Mouse (Mus musculus) cerebellum, adult 8-10 months (tissue): ENCODE measurements around the gene Ugcg.

Source experiments
- DNase-seq: peaks from one replicate; pipeline ENCODE4 v3.0.0; 2022

Gene Ugcg

DNA sequence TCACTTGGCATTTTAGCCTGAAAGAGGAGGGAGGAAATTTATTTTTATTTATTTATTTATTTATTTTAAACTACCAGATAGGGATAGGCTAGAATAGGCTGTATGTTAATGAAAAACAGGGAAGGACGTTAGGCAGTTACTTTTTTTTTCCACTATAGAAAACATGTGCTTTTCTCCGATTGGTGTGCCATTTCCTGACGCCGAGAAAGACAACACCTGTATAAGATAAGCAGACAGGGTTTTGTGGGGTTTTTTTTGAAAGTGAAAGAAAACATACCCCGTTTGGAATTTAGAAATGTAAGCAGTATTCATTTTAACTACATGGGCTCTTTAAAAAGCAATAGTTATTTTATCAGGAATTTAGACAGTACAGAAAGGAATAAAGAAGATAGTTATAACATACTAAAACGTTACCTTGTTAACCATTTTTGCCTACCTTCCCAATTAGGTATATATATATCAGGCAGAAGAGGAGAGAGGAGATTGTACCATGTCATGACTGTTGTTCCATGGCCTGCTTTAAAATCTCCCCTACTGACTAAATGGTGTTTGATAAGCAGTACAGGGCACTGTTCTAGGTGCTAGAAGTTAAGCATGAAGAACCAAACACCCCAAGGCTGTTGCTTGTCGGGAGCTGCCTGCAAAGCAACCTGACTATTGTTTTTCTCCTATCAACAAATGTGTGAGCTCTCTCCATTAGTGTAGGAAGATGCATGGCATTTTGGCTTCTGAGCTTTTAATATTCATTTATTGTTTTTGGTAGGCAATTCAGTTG is 1.8 kb downstream of the Ugcg start:
- DNase-seq = no peak

DNA sequence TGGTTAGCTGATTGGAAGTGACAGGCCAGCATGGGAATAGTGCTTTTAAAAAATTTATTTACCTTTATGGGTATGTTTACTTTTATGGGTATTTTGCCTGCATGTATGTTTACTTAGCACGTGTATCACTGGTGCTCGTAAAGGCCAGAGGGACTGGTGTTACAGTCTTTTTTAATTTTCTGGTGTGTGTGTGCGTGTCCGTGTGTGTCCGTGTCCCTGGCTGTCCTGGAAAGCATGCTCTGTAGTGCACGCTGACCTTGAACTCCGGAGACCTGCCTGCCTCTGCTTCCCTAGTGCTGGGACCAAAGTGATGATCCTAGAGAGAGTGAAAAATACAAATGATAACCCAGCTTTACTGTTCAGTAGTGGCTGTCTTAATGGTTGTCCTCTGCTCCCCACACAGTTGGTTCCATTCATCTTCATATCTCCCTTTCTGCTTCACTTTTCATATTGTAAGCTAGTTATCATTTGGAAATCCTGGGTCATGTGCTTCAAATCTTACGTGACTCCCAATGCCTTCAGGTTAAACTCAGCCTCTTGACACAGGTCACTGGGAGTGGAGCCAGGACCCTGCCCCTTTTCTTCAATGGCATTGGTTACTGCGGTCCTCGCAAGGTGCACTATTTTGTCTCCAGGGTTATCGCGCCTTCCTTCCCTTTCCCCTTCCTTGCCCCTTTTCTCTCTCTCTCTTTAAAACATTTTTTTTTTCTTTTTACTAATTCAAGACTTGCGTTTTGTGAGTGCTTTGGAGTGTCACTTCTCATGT is 5.9 kb downstream of the Ugcg start:
- no peak for DNase-seq

DNA sequence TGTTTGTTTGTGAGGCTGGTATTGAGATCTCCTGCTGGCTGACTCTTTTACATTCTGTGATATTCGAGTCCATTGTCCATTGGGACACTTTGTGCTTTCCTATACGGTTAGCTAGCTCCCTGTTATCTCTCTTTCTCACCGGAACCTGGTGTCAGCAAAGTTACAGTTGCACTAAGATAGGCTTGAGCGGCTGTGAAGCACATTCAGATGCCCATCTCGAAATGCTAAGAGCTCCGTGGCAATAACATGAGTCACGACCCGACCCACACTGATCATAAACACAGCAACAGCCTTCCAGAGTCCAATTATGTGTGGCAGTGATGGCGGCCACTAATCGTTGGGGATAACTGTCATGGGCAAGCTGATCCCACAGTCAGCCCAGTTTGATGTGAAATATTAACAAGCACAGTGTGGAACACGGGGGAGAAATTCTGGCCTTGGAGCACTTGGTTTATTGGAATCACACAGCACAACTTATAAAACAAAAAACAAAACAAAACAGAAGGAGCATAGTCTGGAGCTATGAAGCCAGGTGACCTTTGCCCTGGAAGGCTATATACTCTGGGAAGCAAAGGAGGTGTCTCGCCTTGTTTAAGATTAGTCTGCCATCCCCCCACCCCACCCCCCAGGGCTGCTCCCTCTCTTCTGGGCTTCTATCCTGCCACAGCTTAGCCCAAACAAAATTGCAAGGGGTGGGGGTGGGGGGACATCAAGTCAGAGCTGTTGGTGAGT is 7.5 kb downstream of the Ugcg start:
- DNase-seq = no peak

GRCm38 (mm10) chr4:59197078-59197424 is 8.0 kb downstream of the Ugcg start:
- no peak for DNase-seq

DNA sequence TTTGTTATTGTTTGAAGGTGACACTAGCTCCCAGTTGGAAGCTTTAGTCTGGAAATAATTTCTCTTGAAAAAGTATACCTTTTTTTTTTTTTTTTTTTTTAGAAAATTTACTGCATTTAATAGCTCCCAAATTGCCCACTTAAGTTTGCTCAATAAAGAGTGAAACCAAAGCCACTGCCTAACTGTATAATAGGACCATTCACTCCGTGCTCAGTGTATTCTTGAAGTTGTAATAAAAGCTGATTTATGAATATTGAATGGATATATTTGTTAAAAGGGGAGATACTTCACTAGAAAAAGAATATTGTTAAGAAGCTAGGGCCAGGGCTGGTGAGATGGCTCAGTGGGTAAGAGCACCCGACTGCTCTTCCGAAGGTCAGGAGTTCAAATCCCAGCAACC is 8.4 kb downstream of the Ugcg start:
- DNase-seq = no peak

DNA sequence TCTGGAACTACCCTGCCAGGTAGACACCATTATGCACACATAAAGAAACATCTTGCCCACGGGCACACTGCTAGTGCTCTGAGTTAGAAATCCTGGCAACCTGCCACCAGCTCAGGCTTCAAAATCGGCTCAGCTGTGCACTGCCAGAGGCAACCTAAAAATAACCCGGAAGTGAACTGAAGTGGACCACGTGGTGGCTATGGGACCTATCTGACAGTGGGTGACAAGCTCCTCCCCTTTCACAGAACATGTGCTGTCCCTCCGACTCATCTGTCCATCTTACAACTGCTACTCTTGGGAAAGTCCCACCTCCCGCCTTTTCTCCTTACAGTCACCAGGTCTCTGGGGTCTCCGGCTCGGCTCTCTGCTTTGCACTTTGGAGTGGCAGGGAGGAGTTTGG is 10.3 kb downstream of the Ugcg start:
- DNase-seq = peak; percentile 37

DNA sequence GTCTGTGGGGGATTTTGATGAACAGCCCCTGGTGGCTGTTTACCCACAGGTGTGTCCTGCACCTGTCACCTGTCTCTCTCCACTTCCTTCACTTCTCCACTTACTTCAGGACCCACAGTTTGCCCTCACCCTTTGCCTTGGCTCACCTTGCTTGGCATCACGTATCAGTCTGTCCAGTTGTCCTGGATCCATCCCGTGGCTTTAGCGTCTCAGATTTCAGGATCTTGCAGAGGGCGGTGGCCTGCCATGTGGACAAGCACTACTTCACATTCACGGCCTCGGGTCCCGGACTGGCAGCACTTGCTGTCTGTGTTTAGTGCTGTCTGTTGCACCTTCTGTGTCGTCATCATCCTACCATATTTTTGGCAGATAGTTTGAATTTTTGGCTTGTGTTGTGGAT is 10.7 kb downstream of the Ugcg start:
- DNase-seq = no peak

DNA sequence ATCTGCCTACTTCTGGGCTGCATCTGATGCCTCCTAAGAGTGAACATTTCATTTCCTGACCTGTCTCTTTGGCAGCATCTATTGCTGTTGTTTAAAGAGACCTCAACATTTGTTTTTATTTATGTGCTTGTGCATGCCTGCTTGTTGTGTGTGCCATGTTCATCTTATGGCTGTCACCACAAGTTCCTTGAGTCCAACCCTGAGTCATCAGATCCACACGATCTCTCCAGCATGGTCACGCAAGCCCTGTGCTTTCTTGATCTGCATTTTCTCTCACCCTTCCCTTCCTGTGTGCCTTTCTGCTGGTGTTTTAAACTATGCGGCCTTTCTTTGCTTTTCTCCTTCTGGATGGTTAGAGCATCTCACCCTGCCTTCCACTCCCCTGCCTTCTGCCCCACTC is 11.6 kb downstream of the Ugcg start:
- DNase-seq = no peak

DNA sequence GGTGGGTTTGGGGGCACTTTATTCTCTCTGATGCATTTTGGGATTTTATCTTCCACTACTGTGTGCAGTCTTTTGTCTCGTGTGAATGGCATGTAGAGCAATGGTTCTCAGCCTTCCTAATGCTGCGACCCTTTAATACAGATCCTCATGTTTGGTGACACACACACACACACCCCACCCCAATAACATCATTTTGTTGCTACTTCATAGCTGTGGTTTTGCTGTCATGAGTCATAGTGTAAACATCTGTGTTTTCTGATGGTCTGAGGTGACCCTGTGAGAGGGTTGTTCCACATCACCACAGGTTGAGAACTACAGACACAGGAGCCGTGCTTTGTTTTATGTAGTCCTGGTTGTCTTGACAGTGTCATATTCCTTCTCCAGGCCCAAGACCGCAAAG is 15.6 kb downstream of the Ugcg start:
- no peak for DNase-seq

DNA sequence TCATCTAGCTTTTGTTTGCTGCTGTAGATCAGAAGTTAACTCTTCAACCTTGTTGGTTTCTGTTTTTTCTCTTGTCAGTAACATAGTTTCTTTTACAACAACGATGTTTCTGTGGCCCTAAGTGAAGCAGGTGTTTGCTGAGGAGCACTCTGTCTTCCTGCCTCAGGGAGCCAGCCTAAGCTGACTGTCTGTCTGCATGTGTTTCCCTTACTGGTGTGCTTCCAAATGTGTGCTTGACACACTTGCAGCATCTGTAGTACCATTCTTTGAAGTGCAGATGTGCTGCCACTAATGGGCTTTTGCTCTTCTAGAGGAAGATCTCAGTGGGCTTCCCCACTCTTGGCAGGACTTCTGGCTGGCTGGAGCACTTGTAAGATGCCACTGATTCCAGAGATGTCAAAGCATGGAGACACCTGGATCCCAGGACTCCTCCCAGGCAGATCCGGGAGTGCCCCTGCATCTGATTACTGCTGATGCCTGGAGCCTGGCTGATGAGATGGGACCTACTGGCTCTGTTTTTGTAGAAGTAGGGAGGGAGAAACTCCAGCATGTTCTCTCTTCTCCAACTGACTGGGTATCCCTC is 16.8 kb downstream of the Ugcg start:
- DNase-seq = no peak

DNA sequence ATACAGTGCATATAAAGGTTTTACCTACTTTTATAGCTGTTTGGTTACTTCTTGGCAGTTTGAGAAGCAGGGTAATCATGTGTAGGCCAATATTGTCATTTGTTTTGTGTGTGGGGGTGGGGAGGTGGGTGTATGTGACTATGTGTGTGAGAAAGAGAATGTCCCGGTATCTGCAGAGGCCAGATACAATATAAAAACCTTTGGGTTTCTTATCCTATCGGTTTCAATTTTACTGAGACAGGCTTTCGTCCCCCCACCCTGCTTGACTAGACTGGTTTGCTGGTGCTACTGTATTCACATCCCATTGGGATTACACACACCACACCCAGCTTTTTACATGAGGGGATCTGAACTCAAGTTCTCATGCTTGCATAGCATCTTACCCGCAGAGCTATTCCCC is 17.5 kb downstream of the Ugcg start:
- no peak for DNase-seq

DNA sequence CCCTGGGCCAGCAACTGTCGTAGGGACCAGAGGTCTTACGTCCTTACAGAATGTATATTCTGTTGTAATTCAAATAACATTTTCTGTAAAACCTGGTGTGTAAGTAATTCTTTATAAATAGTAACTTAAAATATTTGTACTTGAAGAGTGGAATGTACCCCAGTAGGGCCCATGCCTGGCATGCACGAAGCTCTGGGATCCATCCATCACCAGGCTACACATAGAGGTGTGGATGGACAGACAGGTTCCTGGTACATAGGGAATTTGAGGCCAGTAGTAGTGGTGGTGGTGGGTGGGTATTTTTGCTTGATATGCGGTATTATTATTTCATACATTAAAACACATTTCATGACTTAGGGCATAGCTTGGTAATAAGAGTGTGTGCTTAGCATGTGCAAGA is 19.6 kb downstream of the Ugcg start:
- no peak for DNase-seq

- no peak for DNase-seq
Observed at GRCm38 (mm10) chr4:59211181-59211580, 22.1 kb downstream of the Ugcg start.

GRCm38 (mm10) chr4:59213833-59214232 is 24.8 kb downstream of the Ugcg start:
- no peak for DNase-seq

GRCm38 (mm10) chr4:59214695-59215094 is 25.6 kb downstream of the Ugcg start:
- DNase-seq = no peak

GRCm38 (mm10) chr4:59215585-59215984 is 26.5 kb downstream of the Ugcg start:
- DNase-seq = no peak

- no peak for DNase-seq
Observed at GRCm38 (mm10) chr4:59217101-59217500, 28.0 kb downstream of the Ugcg start.

DNA sequence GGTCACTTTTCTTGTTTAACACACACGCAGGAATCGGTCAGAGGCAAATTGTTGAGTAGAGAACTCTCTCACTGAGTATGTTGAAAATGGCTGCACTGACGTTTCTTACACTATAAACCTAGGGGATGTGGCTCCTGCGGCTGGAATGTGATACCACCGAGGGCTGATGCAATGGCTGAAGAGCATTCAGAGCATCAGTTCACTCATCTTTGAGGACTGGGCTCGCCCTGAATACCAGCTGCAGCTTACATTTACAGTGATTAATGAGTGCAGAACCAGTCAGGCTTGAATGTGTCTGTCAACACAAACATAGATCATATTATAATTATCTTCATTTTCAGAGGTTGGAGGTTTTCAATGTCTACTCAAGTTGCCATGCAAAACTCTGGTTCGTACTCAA is 29.1 kb downstream of the Ugcg start:
- no peak for DNase-seq

GRCm38 (mm10) chr4:59222226-59222625 is 33.2 kb downstream of the Ugcg start:
- no peak for DNase-seq

DNA sequence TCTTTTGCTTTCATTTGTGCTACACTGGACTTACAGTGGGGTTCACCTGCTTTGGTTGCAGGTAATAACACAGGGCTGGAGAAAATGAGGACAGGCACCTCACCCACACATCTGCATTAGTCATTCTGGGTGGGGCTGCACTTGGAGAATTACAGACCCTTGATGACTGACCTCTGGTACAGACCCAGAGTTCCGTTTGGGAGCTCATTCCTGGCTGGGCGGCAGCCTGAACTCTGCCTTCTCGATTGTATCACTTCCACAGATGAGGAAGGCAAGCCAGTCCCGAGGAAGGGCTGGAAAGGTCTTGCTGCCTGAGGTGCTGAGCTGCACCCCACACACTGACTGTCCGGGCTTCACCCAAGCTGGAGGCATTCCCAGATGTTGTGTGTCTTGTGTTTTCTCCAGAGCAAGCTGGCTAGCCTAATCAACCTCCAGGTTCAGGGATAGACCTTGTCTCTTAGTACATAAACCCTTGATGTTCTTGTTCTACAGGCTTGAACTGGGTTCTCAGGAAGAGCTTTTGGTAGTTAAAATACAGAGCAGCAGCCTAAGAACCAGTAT is 34.1 kb downstream of the Ugcg start:
- no peak for DNase-seq

DNA sequence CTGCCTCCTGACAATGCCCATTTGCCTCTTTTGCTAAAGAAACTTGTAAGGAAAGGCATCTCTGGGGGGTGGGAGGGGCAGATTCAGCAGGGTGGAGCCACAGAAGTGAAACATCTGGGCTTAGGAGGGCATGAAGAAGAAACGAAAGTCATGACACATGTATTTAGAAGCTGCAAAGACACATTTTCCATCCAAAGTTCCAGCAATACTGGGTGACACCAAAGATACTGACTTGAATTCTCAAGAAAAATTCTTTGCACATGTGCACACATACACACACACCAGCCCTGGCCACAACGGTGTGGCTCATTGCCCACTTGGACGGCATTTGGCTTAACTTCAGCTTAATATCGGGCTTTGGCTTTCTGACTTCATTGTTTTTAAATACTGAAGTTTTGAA is 35.8 kb downstream of the Ugcg start:
- no peak for DNase-seq

- no peak for DNase-seq
Observed at GRCm38 (mm10) chr4:59227047-59227446, 38.0 kb downstream of the Ugcg start.

DNA sequence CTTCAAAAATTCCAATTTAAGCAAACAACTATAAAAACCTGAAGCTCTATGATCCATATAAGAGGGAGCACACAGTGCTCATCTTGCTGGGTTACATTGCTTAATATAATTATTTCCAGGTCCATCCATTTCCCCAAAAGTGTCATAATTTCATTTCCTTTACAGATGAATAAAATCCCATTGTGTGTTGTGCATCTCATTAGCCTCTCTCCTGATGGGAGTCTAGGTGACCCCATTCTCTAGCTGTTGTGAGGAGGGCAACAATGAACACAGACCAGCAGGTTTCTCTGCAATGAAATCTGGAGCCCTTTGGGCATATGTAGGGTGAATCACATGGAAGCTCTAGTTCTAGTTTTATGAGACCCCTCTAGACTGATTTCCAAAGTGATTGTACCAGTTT is 39.9 kb downstream of the Ugcg start:
- no peak for DNase-seq
